Mouse (Mus musculus) CH12F3 (cell line): ENCODE data around the gene Ric1.

Experiments
- in situ Hi-C: fragments of 300-500 bp; cut with MboI; formaldehyde crosslinking; loops from 2 replicates; pipeline ENCODE4 v1.14.3; 2020; ENCODE audit warnings: low sequenced_read_pairs

Ric1 gene

GRCm38 (mm10) chr19:29496786-29497557, 25.1 kb upstream of the Ric1 start:
- in situ Hi-C loops: no loop called here

- in situ Hi-C loops: no loop called here
These were observed 24.2 kb upstream of the Ric1 start for GRCm38 (mm10) chr19:29497874-29498273.

- in situ Hi-C loops: no loop called here
These were observed 23.1 kb upstream of the Ric1 start for GRCm38 (mm10) chr19:29498842-29499456.

- in situ Hi-C loops: loop anchor here (25.0 kb wide), 1 partner anchor 438 kb away; no protein-coding TSS in a partner anchor
These were observed 21.7 kb upstream of the Ric1 start for GRCm38 (mm10) chr19:29500333-29500732.

- in situ Hi-C loops: loop anchor here (25.0 kb wide), 1 partner anchor 439 kb away; no protein-coding TSS in a partner anchor
These were observed 21.0 kb upstream of the Ric1 start for GRCm38 (mm10) chr19:29501106-29501505.

- in situ Hi-C loops: loop anchor here (25.0 kb wide), 1 partner anchor 439 kb away; no protein-coding TSS in a partner anchor
These were observed 20.6 kb upstream of the Ric1 start for GRCm38 (mm10) chr19:29501507-29501906.

GRCm38 (mm10) chr19:29504131-29504530, 18.0 kb upstream of the Ric1 start:
- in situ Hi-C loops: loop anchor here (25.0 kb wide), 1 partner anchor 442 kb away; no protein-coding TSS in a partner anchor

- in situ Hi-C loops: loop anchor here (25.0 kb wide), 1 partner anchor 443 kb away; no protein-coding TSS in a partner anchor
These were observed 16.5 kb upstream of the Ric1 start for GRCm38 (mm10) chr19:29505617-29506016.

GRCm38 (mm10) chr19:29508208-29508607, 13.9 kb upstream of the Ric1 start:
- in situ Hi-C loops: loop anchor here (25.0 kb wide), 1 partner anchor 446 kb away; no protein-coding TSS in a partner anchor

- in situ Hi-C loops: loop anchor here (25.0 kb wide), 1 partner anchor 448 kb away; no protein-coding TSS in a partner anchor
These were observed 12.2 kb upstream of the Ric1 start for GRCm38 (mm10) chr19:29509857-29510256.

- in situ Hi-C loops: loop anchor here (25.0 kb wide), 1 partner anchor 450 kb away; no protein-coding TSS in a partner anchor
These were observed 10.3 kb upstream of the Ric1 start for GRCm38 (mm10) chr19:29511826-29512225.

- in situ Hi-C loops: loop anchor here (25.0 kb wide), 1 partner anchor 451 kb away; no protein-coding TSS in a partner anchor
These were observed 8.8 kb upstream of the Ric1 start for GRCm38 (mm10) chr19:29513111-29513766.

- in situ Hi-C loops: loop anchor here (25.0 kb wide), 1 partner anchor 452 kb away; no protein-coding TSS in a partner anchor
These were observed 8.0 kb upstream of the Ric1 start for GRCm38 (mm10) chr19:29514130-29514529.

GRCm38 (mm10) chr19:29515386-29515785, 6.7 kb upstream of the Ric1 start:
- in situ Hi-C loops: loop anchor here (25.0 kb wide), 1 partner anchor 453 kb away; no protein-coding TSS in a partner anchor

GRCm38 (mm10) chr19:29515991-29516390, 6.1 kb upstream of the Ric1 start:
- in situ Hi-C loops: loop anchor here (25.0 kb wide), 1 partner anchor 454 kb away; no protein-coding TSS in a partner anchor

- in situ Hi-C loops: loop anchor here (25.0 kb wide), 1 partner anchor 456 kb away; no protein-coding TSS in a partner anchor
These were observed 3.7 kb upstream of the Ric1 start for GRCm38 (mm10) chr19:29518409-29518808.

- in situ Hi-C loops: loop anchor here (25.0 kb wide), 1 partner anchor 457 kb away; no protein-coding TSS in a partner anchor
These were observed 3.2 kb upstream of the Ric1 start for GRCm38 (mm10) chr19:29518922-29519321.

- in situ Hi-C loops: loop anchor here (25.0 kb wide), 1 partner anchor 459 kb away; no protein-coding TSS in a partner anchor
These were observed 1.0 kb upstream of the Ric1 start for GRCm38 (mm10) chr19:29520996-29521560.

- in situ Hi-C loops: loop anchor here (25.0 kb wide), 1 partner anchor 460 kb away; no protein-coding TSS in a partner anchor
These were observed 555 bp downstream of the Ric1 start for GRCm38 (mm10) chr19:29522445-29523229.
